Mouse (Mus musculus): ENCODE results near the gene Capn15.

Gene Capn15

DNA sequence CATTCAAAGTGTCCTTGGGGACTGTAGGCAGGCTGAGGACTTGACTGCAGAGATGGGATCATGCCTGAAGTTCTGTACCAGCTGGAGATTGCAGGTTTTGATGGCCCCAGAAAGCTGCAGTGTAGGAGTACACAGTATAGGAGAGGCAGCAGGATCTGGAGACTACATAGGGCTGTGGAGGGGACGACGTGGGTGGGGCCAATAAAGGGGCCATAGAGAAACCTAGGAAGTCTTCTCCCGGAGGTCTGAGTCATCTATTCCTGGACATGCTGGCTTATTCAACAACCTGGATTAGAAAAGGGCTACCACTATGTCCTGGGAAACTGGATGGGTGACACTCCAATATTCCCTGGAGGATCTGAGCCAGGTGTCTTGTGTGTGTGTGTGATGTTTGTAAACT is 29.9 kb downstream of the Capn15 start:
- DNase-seq (ENCODE audit: low spot score in 2 of 2): no peak

DNA sequence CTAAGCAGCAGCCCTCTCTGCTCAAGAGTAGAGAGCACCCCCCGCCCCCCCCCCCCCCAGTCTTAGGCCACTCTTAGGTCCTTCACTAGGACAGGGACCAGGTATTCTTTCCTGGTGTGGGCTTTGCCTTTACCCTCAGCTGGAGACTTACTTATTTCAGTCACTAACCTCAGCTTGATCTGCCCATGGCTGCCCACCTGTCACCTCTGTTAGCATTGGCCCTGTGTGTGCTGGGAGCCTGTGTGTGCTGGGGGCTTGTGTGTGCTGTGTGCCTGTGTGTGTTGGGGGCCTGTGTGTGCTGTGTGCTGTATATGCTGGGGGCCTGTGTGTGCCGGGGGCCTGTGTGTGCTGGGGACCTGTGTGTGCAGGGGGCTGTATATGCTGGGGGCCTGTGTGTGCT is 30.9 kb downstream of the Capn15 start:
- DNase-seq (ENCODE audit: low spot score in 2 of 2): no peak

DNA sequence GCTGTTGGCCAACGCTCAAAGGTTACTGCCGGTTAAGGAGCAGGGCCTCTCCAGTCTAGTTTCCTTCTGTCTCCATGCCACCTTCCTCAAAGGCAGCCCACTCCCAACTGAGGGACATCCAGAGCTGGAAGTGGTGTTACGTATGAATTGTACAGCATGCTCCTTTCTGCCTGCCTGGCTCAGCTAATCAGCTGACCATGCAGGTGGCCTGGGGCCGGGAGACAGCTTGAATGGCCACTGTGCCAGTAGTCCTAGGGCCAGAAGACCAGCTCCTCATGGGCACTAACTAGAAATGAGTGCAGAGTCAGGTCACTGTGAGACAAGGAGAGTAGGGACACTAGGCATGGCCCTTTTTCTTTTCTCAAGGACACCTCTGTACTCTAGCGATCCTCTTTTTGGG is 32.4 kb downstream of the Capn15 start:
- DNase-seq (ENCODE audit: low spot score in 2 of 2): no peak

DNA sequence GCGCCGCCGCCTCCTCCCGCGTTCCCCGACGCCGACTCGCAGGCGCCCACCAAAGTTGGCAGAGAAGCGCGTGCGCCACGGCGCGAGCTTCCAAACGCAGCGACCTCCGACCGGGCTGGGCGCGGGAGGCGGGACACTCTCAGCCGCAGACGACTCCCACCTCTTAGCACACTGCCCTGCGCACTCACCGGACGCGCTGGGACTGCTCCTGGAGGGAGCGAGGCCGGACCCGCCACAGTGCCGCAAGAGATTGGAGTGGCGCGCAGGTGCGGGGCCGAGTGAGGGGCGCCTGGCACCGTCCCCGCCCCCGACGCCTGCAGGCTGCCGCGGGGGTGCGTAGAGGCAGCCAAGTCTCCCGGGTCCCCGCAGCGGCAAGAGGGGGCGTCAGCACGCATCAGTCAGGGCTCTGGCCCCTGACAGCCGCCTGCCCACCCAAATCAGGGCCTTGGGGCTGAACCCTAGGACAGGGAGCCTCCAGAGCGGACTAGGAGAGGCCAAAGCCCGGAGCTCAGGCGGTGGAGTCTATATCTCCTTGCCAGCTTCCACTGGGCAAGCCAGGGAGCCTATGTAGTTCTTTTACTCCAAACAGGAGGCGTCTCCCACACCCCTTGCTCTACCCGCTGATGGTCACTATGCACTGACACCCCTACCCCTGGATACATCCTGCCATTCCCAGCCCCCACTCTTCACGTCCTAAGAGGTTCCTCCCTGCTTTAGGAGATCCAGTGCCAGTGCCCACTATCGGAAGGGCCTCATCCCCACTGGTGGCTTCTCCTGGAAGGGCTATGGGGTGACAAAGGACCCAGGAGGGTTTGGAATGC is 33.6 kb downstream of the Capn15 start, which contains the start of gene A930017K11Rik:
TSS of gene A930017K11Rik (minus strand) at position 763 of the 821 bp plus-strand sequence.
- no peak for DNase-seq (ENCODE audit: low spot score in 2 of 2)

DNA sequence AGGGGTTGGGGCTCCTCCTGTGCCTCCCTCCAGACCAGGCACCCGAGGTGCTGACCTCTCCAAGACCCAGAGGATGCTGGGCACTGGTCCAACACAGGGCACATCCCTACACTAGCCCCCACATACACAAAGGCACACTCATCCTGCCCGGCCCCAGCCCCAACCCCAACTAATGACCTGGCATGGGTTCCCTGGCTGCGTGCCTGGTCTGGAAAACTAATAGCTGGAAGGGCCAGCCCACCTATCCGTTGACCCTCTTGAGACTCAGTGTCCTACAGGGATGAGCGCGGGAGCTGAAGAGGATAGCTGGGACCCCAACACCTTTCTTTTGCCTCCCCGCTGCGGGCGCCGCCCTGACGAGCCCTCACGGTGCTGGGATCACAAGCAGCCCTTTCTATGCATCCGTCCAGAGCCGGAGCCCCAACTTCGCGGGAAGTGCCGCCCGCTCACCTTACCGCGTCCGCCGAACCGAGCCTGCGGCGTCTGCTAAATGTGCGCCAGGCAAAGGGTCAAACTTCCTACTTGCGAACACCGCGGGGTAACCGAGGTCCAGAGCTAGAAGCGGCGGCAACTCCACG is 34.3 kb downstream of the Capn15 start:
- DNase-seq (ENCODE audit: low spot score in 2 of 2): no peak

DNA sequence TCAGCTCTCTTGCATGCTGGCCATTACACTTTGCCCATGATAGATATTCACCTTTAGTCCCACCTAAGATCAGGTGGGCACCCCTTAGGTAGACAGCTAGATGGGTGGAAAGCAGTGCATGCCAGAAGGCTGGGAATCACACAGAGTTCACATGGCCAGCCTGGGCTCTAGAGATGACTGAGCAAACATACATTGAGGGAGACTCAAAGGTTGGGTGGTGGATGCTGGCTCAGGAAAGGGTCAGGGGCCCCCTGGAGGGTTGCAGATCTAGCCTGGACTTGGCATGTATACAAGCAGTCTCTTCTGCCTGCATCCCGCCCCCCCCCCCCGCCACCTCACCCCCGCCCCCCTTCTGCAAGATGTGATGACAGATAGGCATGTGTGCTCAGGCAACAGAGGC is 34.9 kb downstream of the Capn15 start:
- DNase-seq (ENCODE audit: low spot score in 2 of 2): no peak

DNA sequence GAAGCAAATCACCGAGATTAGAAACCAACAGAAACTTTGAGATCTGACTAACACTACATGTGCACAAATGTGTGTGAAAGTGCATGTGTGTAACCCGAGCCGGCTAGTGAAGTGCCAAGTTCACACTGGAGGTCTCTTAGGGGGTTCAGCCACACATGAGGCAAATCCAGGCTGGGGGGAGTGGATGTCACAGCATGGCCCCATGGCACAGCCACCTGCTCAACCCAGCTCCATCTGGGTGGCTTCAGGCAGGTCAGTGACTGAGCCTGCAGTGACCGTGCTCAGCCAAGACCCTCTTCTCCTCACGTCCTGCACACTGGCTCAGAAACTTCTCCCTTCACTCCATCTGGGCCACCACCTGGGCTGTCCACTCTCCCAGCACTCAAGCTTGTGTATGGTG is 35.6 kb downstream of the Capn15 start:
- no peak for DNase-seq (ENCODE audit: low spot score in 2 of 2)

DNA sequence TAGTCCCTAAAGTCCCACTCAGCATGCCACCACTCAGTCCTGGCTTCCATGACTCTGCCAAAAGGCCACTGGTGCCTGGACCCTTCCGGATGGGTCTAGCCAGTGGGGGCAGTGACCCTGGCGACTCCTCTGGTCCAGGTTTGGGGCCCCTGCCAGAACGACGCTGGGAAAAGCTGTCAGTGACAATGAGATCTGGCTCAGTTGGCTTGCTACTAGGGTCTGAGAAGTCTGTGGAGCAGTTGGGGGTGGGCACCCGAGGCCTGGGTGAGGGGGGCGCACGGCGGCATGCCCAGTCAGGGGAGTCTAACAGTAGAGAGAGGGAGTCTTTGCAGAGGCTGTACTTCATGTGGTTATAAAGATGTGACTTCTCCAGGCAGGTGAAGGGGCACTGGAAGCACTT is 37.5 kb downstream of the Capn15 start:
- no peak for DNase-seq (ENCODE audit: low spot score in 2 of 2)

DNA sequence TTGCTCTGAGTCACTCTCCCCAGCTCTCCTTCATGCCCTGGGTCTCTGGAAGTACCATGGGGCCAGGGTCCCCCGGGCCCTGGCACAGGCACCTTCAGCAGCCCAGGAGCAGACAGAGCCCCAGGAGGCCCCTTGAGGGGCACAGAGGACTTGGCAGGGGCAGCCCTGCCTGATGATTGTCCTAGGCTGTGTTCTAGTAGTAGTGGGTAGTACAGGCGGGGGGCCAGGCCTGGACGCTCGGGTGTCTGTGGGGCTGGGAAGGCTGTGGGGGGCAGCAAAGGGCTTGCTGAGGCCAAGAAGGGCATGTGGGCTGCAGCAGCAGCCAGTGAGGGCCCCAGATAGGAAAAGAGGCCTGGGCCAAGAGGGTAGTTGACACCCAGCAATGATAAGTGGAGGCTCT is 38.0 kb downstream of the Capn15 start:
- no peak for DNase-seq (ENCODE audit: low spot score in 2 of 2)

DNA sequence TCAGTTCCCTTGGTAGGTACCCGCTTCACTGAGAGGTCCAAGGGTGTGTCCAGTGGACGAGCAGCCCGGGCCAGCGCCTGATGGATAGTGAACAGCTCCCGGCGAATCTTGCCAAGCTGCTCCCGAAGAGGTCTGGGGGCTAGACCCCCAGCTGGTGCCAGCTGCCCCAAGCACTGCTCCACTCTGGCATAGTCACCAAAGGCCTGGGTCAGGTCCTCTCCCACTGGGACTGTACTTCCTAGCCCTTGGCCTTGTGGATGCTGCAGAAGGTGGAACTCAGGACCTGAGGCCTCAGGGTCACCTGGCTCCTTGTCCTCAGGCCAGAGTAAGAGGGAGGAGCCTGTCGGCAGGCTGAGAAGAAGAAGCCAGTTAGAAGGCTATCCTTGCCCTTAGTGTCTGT is 38.7 kb downstream of the Capn15 start:
- DNase-seq (ENCODE audit: low spot score in 2 of 2): no peak

DNA sequence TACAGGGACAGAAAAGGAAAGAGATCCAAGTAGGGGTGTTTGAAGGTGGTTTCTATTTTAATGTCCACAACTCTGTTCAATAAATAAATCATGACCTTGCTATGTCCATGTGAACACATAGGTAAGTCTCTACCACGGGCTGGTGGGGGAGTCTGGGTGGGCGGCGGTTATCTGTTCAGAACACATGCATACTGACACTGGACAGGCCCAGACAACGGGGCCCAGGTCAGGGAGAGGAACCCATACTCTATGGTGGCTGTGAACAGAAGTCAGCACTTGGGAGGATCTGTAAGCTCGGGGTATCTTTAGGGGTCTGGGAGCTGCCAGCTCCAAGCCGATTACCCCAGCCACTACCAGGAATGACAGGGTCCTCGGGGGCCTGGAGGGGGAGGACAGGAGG is 39.2 kb downstream of the Capn15 start:
- no peak for DNase-seq (ENCODE audit: low spot score in 2 of 2)

DNA sequence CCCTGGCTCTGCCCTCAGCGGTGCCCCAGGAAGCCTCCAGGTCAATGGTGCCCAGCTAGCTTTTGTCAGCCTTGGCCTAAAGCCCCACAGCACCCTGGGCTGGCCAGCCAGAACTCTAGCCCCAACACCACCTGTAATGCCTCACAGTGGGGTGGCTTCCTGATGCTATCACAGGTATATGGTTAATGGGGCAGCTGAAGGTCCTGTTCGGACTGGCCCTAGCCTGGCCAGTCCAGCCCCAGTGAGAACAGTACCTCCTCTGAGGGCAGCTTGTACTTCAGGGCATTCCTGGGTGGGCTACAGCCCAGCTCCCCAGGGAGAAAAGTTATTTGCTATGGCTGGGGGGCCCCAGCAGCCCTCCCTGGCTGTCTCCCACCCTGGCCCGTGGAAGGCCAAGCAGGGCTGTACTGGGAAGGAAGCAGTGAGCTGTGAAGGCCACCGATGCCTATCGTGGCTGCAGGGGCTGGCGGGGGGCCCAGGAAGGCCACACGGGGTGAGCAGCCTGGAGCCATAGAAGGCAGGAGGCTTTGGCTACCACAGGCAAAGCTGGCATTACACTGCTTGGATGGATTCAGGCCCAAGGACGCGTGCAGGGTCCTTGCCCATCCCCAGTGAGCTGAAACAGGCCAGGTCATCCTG is 40.0 kb downstream of the Capn15 start:
- no peak for DNase-seq (ENCODE audit: low spot score in 2 of 2)

DNA sequence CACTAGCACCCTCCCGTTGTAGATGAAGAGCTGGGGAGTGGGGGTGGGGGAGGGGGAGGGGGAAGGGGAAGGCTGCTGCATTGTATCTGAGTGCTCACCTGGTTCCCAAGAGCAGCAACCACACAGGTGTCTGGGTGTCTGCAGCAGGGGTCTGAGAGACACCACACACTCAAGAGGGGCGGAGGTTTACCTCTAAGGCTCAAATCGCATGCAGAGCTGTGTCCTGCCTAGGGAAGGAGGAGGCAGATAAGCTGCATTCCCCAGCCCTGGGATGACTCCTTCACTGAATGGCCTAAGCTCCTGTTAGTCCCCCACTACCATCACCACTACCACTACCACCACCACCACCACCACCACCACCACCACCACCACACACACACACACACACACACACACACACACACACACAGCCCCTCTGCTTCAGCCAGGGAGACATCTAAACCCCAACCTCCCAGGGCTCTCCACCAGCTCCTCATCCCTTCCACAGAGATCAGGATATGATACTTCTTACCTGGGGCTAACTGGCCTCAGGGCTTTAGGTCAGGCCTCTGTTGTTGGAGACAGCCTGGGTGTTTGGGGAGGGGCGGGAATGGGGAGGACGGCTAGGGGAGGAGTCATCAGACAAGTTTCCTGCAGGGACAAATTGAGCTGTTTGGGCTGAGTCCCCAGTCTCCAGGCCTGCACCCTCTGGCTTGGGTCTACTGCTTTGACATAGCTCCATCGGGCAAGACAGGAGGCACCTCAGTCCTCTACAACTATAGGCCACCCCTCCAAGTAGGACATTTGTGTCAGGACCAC is 41.0 kb downstream of the Capn15 start, which contains the start of the genes Pigq and Nhlrc4:
TSS of gene Pigq (minus strand) at position 571 of the 798 bp plus-strand sequence.
TSS of gene Nhlrc4 (minus strand) at position 596 of the 798 bp plus-strand sequence.
- no peak for DNase-seq (ENCODE audit: low spot score in 2 of 2)

DNA sequence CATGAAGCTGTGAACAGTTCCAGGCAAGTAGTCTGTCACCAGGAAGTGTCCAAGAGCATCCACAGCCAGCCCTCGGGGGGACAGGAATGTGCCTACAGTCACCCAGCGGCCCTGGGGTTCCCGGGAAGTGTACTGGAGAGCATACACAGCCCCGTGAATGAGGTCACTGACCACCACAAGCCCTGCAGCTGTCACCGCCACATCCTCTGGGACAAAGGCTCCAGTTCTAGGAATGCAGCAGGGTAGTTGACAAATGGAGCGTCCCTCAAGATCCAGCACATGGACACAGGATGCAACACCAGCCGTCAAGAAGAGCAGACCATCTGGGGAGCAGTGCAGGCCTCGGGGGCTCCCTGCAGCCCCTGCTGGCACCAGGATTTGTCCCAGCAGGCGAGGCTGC is 41.8 kb downstream of the Capn15 start:
- DNase-seq (ENCODE audit: low spot score in 2 of 2): no peak

DNA sequence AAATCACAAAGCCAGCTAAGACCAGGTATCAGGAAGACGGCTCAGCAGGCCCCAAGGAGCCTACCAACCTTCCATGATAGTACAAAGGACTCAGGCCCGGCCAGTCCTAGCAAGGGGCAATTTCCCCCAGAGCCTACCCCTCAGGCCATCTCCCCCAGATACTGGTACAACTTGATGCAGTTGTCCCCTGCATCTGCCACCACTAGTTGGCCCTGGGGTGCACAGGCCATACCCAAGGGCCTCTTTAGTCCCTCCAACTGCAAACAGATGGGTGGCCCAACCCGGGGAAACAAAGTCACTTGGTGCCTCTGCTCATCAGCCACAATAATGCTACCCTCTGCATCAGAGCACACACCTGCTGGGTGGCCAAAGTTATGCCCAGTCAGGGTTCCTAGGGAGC is 42.4 kb downstream of the Capn15 start:
- DNase-seq (ENCODE audit: low spot score in 2 of 2): no peak

DNA sequence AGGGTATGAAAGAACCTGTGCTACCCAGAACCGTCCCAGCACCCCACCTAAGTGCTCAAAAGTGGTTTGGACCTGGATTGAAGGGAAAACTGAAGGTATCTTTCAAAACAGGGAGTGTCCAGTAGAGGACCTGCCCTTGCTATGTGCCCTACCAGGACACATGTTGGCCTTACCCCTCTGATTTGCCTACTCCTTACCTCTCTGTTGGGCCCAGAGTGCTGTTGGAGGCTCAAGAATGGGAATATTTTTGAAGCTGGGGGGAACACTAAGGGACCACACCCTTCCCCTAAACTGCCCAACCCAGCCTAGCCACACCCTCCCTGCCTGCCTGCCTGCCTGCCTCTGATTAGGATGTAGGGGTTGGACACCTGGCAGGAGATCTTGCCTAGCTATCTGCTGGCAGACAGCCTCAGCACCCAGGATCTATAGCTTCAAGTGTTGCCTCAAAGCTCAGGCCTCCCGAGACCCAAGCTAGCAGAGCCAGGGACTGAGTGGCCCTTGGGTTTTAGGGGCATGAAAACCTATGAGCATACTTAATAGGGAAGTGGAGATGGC is 42.9 kb downstream of the Capn15 start:
- DNase-seq (ENCODE audit: low spot score in 2 of 2): peak; percentile 72 to 75

DNA sequence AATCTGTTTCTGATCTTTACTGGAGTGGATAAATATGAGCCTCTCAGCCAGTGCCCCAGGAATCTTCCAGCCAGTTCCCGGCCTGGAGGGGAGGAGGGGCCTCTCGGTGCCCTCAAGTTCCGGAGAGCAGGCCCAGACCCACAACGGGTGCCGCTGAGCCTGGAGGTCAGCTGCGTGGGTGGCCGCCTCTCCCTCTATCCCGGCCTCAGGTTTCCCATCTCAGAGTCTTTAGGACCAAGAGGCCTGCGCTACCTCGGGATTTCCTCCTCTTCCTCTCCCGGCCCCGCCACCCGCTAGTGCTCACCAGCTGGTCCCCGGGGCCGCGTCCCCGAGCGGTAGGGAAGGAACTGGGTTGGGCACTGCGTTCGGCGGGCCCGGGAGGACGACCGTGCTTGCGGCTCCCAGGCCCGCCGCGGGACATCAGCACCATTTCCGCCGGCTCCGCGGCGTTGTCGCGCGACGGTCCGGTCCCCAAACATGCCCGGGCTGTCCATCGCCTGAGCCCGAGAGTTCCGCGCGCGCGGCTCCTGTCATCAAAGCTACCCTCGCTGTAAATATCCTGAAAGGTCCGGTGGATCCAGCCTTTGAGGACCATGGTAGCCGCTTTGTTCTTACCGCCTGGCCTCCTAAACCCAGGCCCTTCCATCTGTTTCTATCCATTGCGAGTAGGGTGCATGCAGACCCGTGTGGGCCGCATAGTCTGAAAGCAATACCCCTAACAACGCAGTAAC is 43.9 kb downstream of the Capn15 start:
- peak; percentile 64 to 72 for DNase-seq (ENCODE audit: low spot score in 2 of 2)

DNA sequence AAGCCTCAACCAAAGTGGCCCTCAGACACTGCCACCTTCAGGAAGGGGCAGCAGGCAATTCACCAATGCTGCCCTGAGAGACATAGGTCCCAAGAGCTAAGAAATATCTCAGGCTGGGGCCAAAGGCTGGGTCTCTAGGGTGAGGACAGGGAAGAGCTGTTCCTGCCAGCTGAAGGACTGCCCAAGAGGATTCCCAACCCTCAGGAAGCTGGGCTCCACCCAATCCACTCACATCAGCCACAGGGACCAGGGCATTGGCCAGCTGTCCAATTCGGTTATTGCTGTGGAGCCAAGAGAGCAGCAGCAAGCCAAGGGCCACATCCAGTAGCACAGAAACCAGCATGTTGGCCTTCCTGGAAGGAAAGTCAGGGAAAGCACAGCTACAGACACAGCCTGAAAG is 51.1 kb downstream of the Capn15 start:
- no peak for DNase-seq (ENCODE audit: low spot score in 2 of 2)

DNA sequence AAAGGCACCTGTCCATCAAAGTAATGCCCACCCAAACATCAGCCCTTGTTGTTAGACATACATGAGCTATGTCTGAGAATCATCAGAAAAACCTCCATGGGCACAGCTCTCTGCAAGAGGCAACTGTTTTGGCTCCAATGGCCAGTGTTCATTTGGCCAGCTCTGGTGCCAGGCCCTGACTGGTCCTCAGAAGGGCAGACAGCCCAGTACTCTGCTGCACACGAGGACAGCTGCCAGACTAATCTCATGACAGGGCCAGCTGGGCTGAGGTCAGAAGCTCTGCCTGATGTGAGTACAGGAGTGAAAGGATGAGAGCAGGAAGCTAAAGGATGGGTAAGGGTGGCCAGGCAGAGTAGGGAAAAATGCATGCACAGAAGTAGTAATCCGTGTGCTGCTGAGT is 60.2 kb downstream of the Capn15 start:
- no peak for DNase-seq (ENCODE audit: low spot score in 2 of 2)

DNA sequence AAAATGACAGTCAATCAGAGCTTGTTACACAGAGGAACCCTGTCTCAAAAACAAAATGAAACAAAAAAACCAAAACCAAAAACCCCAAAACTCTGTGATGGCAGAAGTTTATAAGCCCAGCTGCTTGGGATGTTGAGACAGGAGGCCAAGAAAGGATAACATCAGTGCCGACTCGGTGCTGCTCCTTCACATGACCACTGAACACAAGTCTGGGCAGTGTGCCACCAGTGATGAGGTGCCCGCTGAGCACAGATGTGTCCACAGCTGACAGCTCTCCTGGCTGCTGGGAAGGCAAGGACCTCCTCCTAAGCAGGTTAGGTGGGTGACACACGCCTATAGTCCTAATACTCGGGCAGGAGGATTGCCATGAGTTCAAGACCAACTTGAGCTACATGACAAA is 63.5 kb downstream of the Capn15 start:
- DNase-seq (ENCODE audit: low spot score in 2 of 2): no peak

All from spleen, postnatal 14 days (tissue).